Mouse (Mus musculus) ES-Bruce4 (cell line): ENCODE data around the gene Cnbp. TPM values are rescaled to one million over a fixed set of nuclear protein-coding genes. Genes with fewer than 3 reads are reported as not detected.

Source experiments
- H3K27ac ChIP-seq: 2 replicates; pipeline ENCODE4 v1.5.1; 2012; ENCODE audit warnings: low read length, inconsistent platforms; ENCODE audit not compliant: insufficient read depth
- H3K27me3 ChIP-seq: 2 replicates; pipeline ENCODE4 v1.6.1; 2012; ENCODE audit warnings: mild to moderate bottlenecking, low read length, inconsistent platforms; ENCODE audit not compliant: control insufficient read depth, poor library complexity, insufficient read depth, severe bottlenecking
- H3K36me3 ChIP-seq: 2 replicates; pipeline ENCODE4 v1.6.1; 2012; ENCODE audit warnings: inconsistent platforms, mild to moderate bottlenecking, low read length, moderate library complexity; ENCODE audit not compliant: control insufficient read depth, poor library complexity, insufficient read depth, severe bottlenecking
- H3K4me1 ChIP-seq: one replicate; pipeline ENCODE4 v1.8.1; 2011; ENCODE audit warnings: low read length; ENCODE audit not compliant: control insufficient read depth, insufficient read depth
- H3K4me3 ChIP-seq: 2 replicates; pipeline ENCODE4 v1.5.1; 2011; ENCODE audit warnings: low read depth, mild to moderate bottlenecking, low read length
- H3K9ac ChIP-seq: 2 replicates; pipeline ENCODE4 v1.6.1; 2012; ENCODE audit warnings: low read depth, mild to moderate bottlenecking, inconsistent platforms; ENCODE audit not compliant: poor library complexity, severe bottlenecking
- H3K9me3 ChIP-seq: replicated peaks from 2 replicates; pipeline ENCODE4 v1.6.1; 2012; ENCODE audit warnings: mild to moderate bottlenecking, low read length, inconsistent platforms; ENCODE audit not compliant: control insufficient read depth, poor library complexity, insufficient read depth, severe bottlenecking
- CTCF ChIP-seq: IDR thresholded peaks from one replicate; pipeline ENCODE4 v1.8.1; 2011; ENCODE audit warnings: low read depth, low read length
- EP300 ChIP-seq: IDR thresholded peaks from 2 replicates; pipeline ENCODE4 v1.6.1; 2011; ENCODE audit warnings: low read depth, low read length; ENCODE audit not compliant: insufficient read depth
- POLR2A ChIP-seq: IDR thresholded peaks from one replicate; pipeline ENCODE4 v1.8.1; 2011; ENCODE audit warnings: low read length; ENCODE audit not compliant: insufficient read depth
- polyA plus RNA-seq: library from polyadenylated mRNA; stranded (reverse); fragments of >200 nt; gene quantifications from 2 replicates; pipeline ENCODE4 v1.2.4, GENCODE M21; 2011; ENCODE audit warnings: low read depth; ENCODE audit not compliant: missing spikeins, insufficient read depth, insufficient read length

Cnbp gene
- polyA plus RNA-seq, result 466 and 481 TPM in 2 replicates

- H3K9me3 ChIP-seq, result no peaks in the 10 kb centered on the region
- H3K27ac ChIP-seq, result peak within 1 kb of the TSS; percentile 81
- H3K4me1 ChIP-seq, result no peaks in the 10 kb centered on the region
- H3K4me3 ChIP-seq, result peak within 1 kb of the TSS; percentile 91
- TF ChIP-seq POLR2A (peak; percentile 50), CTCF (no peak)
- peak within 1 kb of the TSS; percentile 96 for H3K9ac ChIP-seq
- peaks cover 30% of the 10 kb centered on the region for H3K36me3 ChIP-seq
- H3K27me3 ChIP-seq, result no peaks in the 10 kb centered on the region
These were observed at the start of gene Cnbp for GRCm38 (mm10) chr6:87850900-87851614. Cnbp (minus strand) TSS chr6:87851106.

- H3K4me3 ChIP-seq, result no peak overlapping the region
- peaks cover 27% of the 10 kb centered on the region for H3K36me3 ChIP-seq
- no peak for TF ChIP-seq CTCF
- TF ChIP-seq POLR2A, result no peak
- no peak for TF ChIP-seq EP300
- H3K27me3 ChIP-seq, result no peaks in the 10 kb centered on the region
- no peaks in the 10 kb centered on the region for H3K9me3 ChIP-seq
- H3K4me1 ChIP-seq, result no peaks in the 10 kb centered on the region
- no peak overlapping the region for H3K9ac ChIP-seq
- no peak overlapping the region for H3K27ac ChIP-seq
These were observed 47.1 kb upstream of the Cnbp start for GRCm38 (mm10) chr6:87898028-87898427.

GRCm38 (mm10) chr6:87893931-87894330 lies 43.0 kb upstream of the Cnbp start:
- H3K36me3 ChIP-seq, result peaks cover 22% of the 10 kb centered on the region
- H3K9me3 ChIP-seq, result no peaks in the 10 kb centered on the region
- no peaks in the 10 kb centered on the region for H3K4me1 ChIP-seq
- H3K9ac ChIP-seq, result no peak overlapping the region
- H3K4me3 ChIP-seq, result no peak overlapping the region
- H3K27me3 ChIP-seq, result no peaks in the 10 kb centered on the region
- TF ChIP-seq POLR2A, result no peak
- TF ChIP-seq CTCF, result no peak
- no peak for TF ChIP-seq EP300
- no peak overlapping the region for H3K27ac ChIP-seq

- peak within 1 kb of the TSS; percentile 69 for H3K9ac ChIP-seq
- H3K36me3 ChIP-seq, result peaks cover 4% of the 10 kb centered on the region; the same call in 1 of the 2 replicates
- H3K27ac ChIP-seq, result no peak within 1 kb of the TSS
- no peaks in the 10 kb centered on the region for H3K27me3 ChIP-seq
- H3K9me3 ChIP-seq, result no peaks in the 10 kb centered on the region
- H3K4me3 ChIP-seq, result peak within 1 kb of the TSS; percentile 82
- TF ChIP-seq CTCF, result peak; percentile 96
- TF ChIP-seq POLR2A, result peak; percentile 69
- no peak for TF ChIP-seq EP300
- no peaks in the 10 kb centered on the region for H3K4me1 ChIP-seq
These were observed 36.8 kb upstream of the Cnbp start, which contains the start of gene Copg1 for GRCm38 (mm10) chr6:87887594-87888233. Copg1 (plus strand) TSS chr6:87887814.

- Histone ChIP-seq H3K36me3 (peaks cover 4% of the 10 kb centered on the region; the same call in 1 of the 2 replicates), H3K27me3 (no peaks in the 10 kb centered on the region), H3K4me1 (no peaks in the 10 kb centered on the region), H3K9me3 (no peaks in the 10 kb centered on the region), H3K9ac (no peak overlapping the region), H3K4me3 (no peak overlapping the region), H3K27ac (no peak overlapping the region)
- TF ChIP-seq EP300, result no peak
- no peak for TF ChIP-seq POLR2A
- no peak for TF ChIP-seq CTCF
These were observed 35.8 kb upstream of the Cnbp start for GRCm38 (mm10) chr6:87886721-87887120.

GRCm38 (mm10) chr6:87882816-87883215 lies 31.9 kb upstream of the Cnbp start:
- TF ChIP-seq EP300 (no peak), POLR2A (no peak), CTCF (no peak)
- H3K9ac ChIP-seq, result no peak overlapping the region
- no peaks in the 10 kb centered on the region for H3K4me1 ChIP-seq
- H3K27me3 ChIP-seq, result no peaks in the 10 kb centered on the region
- no peak overlapping the region for H3K4me3 ChIP-seq
- no peaks in the 10 kb centered on the region for H3K9me3 ChIP-seq
- no peak overlapping the region for H3K27ac ChIP-seq
- H3K36me3 ChIP-seq, result no peaks in the 10 kb centered on the region
